Mouse (Mus musculus) liver, postnatal 0 days (tissue): Measurements from ENCODE around the gene Nell1.

Experiments used
- CTCF ChIP-seq: sonication (generic); IDR thresholded peaks from 2 replicates; pipeline ENCODE4 v1.5.1; 2016; ENCODE audit warnings: antibody characterized with exemption, low read depth
- EP300 ChIP-seq: IDR thresholded peaks from 2 replicates; pipeline ENCODE4 v1.6.1; 2016; ENCODE audit warnings: antibody characterized with exemption, low read depth, mild to moderate bottlenecking

- no peak for TF ChIP-seq CTCF
- no peak for TF ChIP-seq EP300
Observed at GRCm38 (mm10) chr7:50514830-50515229, 540.2 kb downstream of the Nell1 start.
